Mouse (Mus musculus) megakaryocyte, embryonic 14.5 days (primary cell): Measurements from ENCODE around the gene Acot7. TPM values are rescaled to one million over a fixed set of nuclear protein-coding genes. Genes with fewer than 3 reads are reported as not detected.
"Not testable (repeated sequence)": the region's sequence is repeated elsewhere in the genome, so short reads cannot be mapped to it uniquely, and the experiment has no call there.

ENCODE experiments used
- H3K27me3 ChIP-seq: replicated peaks from 2 replicates; pipeline ENCODE3; 2012; ENCODE audit warnings: inconsistent platforms
- H3K36me3 ChIP-seq: replicated peaks from 2 replicates; pipeline ENCODE3; 2012; ENCODE audit warnings: low read length, inconsistent platforms, mixed read lengths
- H3K4me1 ChIP-seq: 2 replicates; pipeline ENCODE4 v1.6.1; 2012; ENCODE audit warnings: inconsistent platforms
- H3K4me3 ChIP-seq: replicated peaks from 2 replicates; pipeline ENCODE3; 2012; ENCODE audit warnings: moderate library complexity, mild to moderate bottlenecking, inconsistent platforms
- H3K9me3 ChIP-seq: 2 replicates; pipeline ENCODE4 v1.6.1; 2012; ENCODE audit warnings: inconsistent platforms
- FLI1 ChIP-seq: IDR thresholded peaks from 2 replicates; pipeline ENCODE4 v1.6.1; 2012; ENCODE audit warnings: low read length, inconsistent platforms, mixed read lengths
- GATA1 ChIP-seq: IDR thresholded peaks from 3 replicates; pipeline ENCODE4 v1.6.1; 2012; ENCODE audit warnings: mixed read lengths, low read length, inconsistent platforms, borderline replicate concordance
- polyA plus RNA-seq: library from polyadenylated mRNA; stranded (reverse); fragments of >175 nt; gene quantifications from 2 replicates; pipeline ENCODE4 v1.2.3, GENCODE M21; 2012; ENCODE audit warnings: low replicate concordance; ENCODE audit not compliant: insufficient read depth

The Acot7 gene
- polyA plus RNA-seq, 1 experiment = 103 TPM

DNA sequence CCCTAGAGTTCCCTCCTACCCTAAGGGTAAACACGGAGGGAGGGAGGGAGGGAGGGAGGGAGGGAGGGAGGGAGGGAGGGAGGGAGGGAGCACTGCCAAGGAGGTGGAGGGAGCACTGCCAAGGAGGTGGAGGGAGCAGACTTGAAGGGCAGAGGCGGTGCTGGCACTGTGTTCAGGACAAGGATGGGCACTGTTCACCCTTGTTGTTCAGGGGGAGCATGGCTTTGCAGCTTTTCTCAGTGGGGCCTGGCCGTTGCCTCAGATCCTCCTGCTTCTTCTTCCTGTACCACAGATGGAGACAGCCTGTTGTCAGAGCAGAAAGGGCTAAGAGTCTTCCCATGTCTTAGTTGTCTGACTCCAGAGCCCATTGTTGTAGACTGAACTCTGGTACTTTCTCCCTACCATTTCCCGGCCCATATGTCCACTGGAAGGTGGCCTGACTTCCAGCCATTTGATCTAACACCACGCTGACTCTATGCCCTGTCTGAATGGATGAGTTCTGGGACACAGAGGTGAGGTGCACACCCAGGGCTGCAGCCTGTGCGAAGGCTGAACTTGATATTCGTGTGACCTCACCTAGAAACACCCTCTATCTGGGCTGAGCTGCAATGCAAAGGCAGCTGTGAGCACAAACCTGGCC lies 43.0 kb downstream of the Acot7 start:
- H3K4me3 ChIP-seq = no peak overlapping the region
- H3K4me1 ChIP-seq = peaks cover 22% of the 10 kb centered on the region
- no peaks in the 10 kb centered on the region for H3K27me3 ChIP-seq
- peaks cover 93% of the 10 kb centered on the region for H3K36me3 ChIP-seq
- H3K9me3 ChIP-seq = no peaks in the 10 kb centered on the region
- TF ChIP-seq GATA1 (no peak), FLI1 (no peak)

DNA sequence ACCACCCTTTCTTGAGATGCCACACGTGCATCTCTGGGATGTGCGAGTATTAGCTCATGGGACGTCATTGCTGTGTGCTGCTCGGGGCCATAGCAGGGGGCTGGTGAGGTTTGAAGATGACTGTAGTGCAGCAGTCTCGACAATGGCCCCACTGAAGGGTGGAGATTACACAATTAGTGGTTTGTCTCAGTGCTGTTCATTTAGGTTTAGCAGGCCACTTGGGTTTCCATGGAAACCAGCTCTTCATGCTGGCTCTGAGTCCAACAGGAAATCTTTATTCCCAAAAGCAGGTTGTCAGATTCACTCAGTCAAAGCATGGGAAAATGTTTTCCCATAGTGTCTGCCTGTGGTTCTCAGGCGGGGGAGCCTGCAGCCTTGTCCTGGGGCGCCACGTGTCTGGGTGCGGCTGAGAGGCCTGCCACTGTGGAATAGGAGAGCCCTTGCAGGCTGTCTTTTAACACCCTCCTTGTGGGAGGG lies 43.5 kb downstream of the Acot7 start:
- TF ChIP-seq GATA1 = no peak
- TF ChIP-seq FLI1 = no peak
- no peaks in the 10 kb centered on the region for H3K9me3 ChIP-seq
- H3K27me3 ChIP-seq = no peaks in the 10 kb centered on the region
- H3K36me3 ChIP-seq = peaks cover 94% of the 10 kb centered on the region
- no peak overlapping the region for H3K4me3 ChIP-seq
- H3K4me1 ChIP-seq = peaks cover 22% of the 10 kb centered on the region

DNA sequence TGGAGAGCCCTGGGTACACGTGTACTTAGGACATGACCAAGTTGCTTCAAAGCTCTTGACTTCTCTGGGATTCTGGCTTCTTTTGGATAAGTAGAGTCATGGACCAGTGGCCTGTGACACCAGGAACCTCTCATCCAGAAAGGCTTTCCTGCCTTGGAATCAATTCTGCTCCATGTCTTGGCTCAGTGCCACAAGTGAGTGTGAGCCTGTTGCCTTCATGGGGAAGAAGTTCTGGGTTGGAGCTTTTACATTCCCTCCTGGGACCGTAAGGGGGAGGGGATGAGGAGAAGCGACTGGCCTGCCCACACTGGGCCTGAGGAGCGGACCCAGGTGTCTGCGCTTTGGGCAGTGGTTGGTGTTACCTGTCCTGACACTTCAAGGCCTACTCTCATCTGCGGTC lies 44.2 kb downstream of the Acot7 start:
- peaks cover 94% of the 10 kb centered on the region for H3K36me3 ChIP-seq
- TF ChIP-seq FLI1 (no peak), GATA1 (no peak)
- no peaks in the 10 kb centered on the region for H3K27me3 ChIP-seq
- no peaks in the 10 kb centered on the region for H3K9me3 ChIP-seq
- H3K4me1 ChIP-seq = peaks cover 22% of the 10 kb centered on the region
- H3K4me3 ChIP-seq = no peak overlapping the region

DNA sequence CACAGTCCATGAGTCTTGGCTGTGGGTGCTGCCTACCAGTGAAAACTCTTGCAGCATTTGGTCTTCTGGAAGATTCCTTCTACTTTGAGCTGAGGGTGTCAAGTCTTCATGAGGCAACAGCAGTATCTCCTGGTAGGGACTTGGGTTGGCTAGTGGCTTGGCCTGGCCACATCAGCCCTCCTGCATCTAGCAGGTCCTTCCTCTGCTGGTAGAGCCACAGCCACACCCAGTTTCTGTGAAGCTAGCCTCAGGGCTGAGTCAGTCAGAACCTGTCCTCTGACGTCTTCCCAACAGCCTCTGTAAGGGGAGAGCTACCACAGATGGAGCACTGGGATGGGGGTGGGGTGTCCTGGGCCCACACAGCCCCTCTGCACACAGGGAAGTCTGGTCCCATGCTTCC lies 44.6 kb downstream of the Acot7 start:
- H3K4me3 ChIP-seq = no peak overlapping the region
- no peaks in the 10 kb centered on the region for H3K27me3 ChIP-seq
- no peaks in the 10 kb centered on the region for H3K9me3 ChIP-seq
- TF ChIP-seq FLI1 (no peak), GATA1 (no peak)
- peaks cover 22% of the 10 kb centered on the region for H3K4me1 ChIP-seq
- H3K36me3 ChIP-seq = peaks cover 94% of the 10 kb centered on the region

DNA sequence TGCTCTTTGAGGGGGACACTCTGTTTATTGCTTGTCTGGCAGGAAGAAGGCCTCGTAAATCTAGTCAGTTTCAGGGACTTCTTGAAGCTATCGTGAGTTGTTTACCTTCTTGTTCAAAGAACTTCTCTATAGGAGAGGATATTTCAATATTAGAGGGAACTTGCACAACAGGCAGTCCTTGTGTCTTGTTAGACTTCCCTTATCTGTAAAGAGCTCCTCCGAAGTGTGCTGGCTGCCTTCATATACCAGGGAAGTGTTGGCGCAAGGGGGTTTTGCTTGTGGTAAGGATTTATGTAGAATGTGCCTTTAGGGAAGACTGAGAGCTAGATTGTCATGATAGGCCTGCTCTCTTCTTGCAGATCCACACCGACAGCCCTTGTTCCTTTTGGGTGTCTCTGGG lies 46.2 kb downstream of the Acot7 start:
- TF ChIP-seq FLI1 (no peak), GATA1 (no peak)
- Histone ChIP-seq H3K27me3 (no peaks in the 10 kb centered on the region), H3K4me3 (no peak overlapping the region), H3K4me1 (peaks cover 28% of the 10 kb centered on the region), H3K36me3 (peaks cover 93% of the 10 kb centered on the region), H3K9me3 (no peaks in the 10 kb centered on the region)

DNA sequence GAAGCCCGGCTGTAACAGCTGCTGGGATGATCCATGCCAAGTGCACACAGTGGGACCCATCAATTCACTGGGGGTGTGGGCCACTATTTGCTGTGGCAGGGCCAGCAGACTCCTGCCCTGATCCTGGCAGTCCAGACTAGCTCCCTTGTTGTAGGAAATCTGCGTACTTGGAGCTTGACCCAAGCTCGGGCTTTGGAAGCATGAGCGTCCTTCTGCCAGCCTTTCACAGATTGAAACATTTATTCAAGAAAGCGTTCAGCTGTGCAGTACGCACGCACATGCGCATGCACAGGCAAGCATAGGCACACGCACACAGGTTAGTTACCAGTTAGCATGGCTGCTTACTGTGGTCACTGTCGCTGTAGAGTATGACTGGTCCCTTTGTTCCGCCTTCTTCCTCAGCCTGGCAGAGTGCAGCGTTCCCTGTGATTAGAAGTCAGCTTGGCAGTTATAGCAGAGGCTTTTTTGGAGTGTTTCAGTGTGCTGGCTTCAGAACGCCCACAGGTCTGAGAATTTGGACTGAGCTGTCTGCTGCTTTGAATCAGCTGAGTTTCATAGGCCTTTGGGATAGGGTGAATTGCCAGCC lies 49.1 kb downstream of the Acot7 start:
- no peak for TF ChIP-seq FLI1
- H3K4me1 ChIP-seq = peaks cover 25% of the 10 kb centered on the region
- no peaks in the 10 kb centered on the region for H3K27me3 ChIP-seq
- H3K36me3 ChIP-seq = peaks cover 96% of the 10 kb centered on the region
- no peaks in the 10 kb centered on the region for H3K9me3 ChIP-seq
- H3K4me3 ChIP-seq = no peak overlapping the region

DNA sequence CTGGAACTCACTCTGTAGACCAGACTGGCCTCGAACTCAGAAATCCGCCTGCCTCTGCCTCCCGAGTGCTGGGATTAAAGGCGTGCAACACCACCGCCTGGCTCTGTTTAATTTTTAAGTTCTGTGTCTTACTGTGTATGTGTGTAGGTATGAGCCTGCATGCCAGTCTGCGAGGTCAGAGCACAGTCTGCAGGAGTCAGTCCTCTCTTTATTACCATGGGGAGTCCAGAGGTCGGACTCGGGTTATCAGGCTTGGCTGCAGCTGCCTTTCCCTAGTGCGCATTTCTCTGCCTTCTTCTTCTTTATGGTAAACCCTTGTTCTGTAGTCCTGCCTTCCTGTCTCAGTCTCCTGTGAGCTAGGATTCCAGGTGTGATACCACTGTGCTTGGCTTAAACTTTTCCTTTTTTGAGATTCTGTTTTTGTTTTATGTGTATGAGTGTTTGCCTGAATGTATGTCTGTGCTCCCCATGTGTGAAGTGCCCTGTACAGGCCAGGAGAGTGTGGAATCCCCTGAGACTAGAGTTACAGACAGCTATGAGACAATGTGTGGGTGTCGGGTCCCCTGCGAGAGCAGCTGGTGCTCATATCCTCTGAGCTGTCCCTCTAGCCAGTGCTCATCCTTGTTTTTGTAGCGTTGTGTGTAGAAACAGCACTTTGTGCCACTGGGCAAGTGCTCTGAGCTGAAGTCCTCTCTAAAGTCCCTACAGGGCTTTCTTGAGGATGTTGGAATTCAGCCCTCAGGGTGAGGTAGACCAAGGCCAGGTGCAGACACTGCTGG lies 50.0 kb downstream of the Acot7 start:
- Histone ChIP-seq H3K36me3 (peaks cover 96% of the 10 kb centered on the region), H3K9me3 (no peaks in the 10 kb centered on the region), H3K27me3 (no peaks in the 10 kb centered on the region), H3K4me1 (peaks cover 18% of the 10 kb centered on the region; the same call in 1 of the 2 replicates), H3K4me3 (no peak overlapping the region)
- TF ChIP-seq FLI1 = no peak
- no peak for TF ChIP-seq GATA1

DNA sequence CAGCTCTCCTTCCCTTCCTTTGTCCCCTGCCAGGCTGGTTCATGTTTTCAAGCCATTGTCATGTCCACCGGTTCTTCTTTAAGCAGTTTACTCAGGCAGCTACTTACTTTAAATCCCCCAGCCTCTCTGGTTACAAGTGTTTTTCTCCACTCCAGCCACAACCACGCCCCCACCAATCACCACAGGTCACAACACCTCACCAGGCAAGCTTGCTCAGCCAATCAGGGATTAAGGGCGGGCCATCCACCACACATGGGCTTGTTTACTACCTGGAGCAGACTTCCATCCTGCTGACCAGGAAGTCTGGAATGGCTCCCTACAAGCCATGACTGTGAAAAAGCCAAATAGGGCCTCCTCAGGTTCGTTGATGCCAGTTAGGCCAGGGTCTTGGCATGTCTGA lies 52.4 kb downstream of the Acot7 start:
- H3K4me3 ChIP-seq, H3K27me3 ChIP-seq, H3K9me3 ChIP-seq: not testable (repeated sequence)
- Histone ChIP-seq H3K36me3 (peaks cover 94% of the 10 kb centered on the region), H3K4me1 (peaks cover 14% of the 10 kb centered on the region; the same call in 1 of the 2 replicates)

DNA sequence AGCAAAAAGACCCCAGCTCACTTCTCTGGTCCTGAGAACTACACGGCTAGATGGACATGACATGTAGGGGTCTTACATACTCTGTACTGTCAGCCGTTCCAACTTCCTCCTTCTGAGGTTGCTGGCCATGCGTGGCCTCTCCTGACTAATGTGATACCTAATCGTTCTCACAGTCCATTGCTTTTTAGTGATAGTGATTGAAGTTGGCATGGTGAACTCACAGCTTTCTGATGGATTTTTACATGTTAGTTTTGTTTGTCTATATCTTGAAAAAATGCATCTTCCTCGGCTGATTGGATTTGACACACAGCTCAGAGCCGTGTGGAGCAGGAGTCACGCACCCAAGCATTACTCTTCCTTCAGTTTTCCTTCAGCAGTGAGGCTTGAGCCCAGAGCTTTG lies 53.4 kb downstream of the Acot7 start:
- H3K4me1 ChIP-seq = peaks cover 14% of the 10 kb centered on the region; the same call in 1 of the 2 replicates
- no peak for TF ChIP-seq GATA1
- TF ChIP-seq FLI1 = no peak
- H3K27me3 ChIP-seq = no peaks in the 10 kb centered on the region
- peaks cover 95% of the 10 kb centered on the region for H3K36me3 ChIP-seq
- no peaks in the 10 kb centered on the region for H3K9me3 ChIP-seq
- no peak overlapping the region for H3K4me3 ChIP-seq

DNA sequence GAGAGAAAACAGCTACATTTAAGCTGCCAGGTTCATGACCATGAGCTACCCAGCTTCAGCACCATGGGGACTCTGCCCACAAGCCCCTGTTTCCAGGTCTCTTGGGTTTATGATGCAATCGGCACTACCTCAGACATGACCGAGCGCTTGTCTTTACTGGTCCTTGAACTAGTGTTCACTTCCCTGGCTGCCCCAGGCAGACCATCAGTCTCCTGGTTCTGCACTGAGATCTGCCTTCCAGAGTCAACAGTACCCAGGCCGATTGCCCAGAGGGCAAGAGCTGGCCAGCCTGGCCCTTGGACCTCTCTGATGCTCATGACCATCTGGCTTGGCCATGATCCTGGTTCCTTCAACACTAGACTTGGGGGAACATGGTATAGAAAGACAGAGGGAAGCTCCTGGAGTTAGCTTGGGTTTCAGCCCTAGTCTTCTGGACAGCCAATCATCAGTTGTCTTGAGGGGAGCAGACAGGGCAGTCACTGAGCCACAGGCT lies 54.5 kb downstream of the Acot7 start:
- Histone ChIP-seq H3K27me3 (no peaks in the 10 kb centered on the region), H3K36me3 (peaks cover 95% of the 10 kb centered on the region), H3K9me3 (no peaks in the 10 kb centered on the region), H3K4me1 (peaks cover 14% of the 10 kb centered on the region; the same call in 1 of the 2 replicates), H3K4me3 (no peak overlapping the region)
- TF ChIP-seq FLI1 (no peak), GATA1 (no peak)

DNA sequence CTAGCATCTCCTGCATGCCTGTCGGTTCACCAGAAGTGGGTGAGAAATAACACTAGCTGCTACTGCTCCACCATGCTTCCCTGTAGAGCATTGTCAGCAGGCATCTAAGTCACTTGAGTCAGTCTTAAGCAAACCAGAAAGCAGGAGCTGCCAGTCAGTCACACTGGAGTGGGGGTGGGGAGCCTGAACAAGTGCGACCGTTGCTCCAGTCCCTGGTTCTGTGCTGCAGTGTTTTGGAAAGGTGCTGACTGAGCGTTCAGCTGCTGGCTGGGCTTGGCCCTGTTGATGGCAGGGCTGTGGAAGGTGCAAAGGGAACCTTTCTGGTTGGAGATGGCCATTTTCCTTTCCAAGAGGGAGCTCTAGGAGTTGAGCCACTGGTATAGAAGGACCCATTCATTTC lies 62.0 kb downstream of the Acot7 start:
- TF ChIP-seq FLI1 (no peak), GATA1 (no peak)
- no peaks in the 10 kb centered on the region for H3K9me3 ChIP-seq
- no peaks in the 10 kb centered on the region for H3K27me3 ChIP-seq
- no peak overlapping the region for H3K4me3 ChIP-seq
- peaks cover 56% of the 10 kb centered on the region for H3K4me1 ChIP-seq
- H3K36me3 ChIP-seq = peaks cover 99% of the 10 kb centered on the region
